Mouse (Mus musculus): ENCODE data around the gene Gm21119. TPM values are rescaled to one million over a fixed set of nuclear protein-coding genes. Genes with fewer than 3 reads are reported as not detected.

Gm21119 gene
- 0.24 TPM for polyA plus RNA-seq (2014; fragmentation: Illumina TruSeq; extraction: RNeasy Lipid Tissue Mini Kit (QIAGEN cat#74804); ENCODE audit: low read depth, low replicate concordance)

GRCm38 (mm10) chr8:20614619-20615018 is at the start of gene Gm21119:
Gene Gm21119, plus strand, starts transcription at chr8:20614919.

